Mouse (Mus musculus) cerebellum, postnatal 4 days (tissue): Measurements from ENCODE around the gene Gm15557.
"Not testable (repeated sequence)": the region's sequence is repeated elsewhere in the genome, so short reads cannot be mapped to it uniquely, and the experiment has no call there.

Experiments
- DNase-seq, 2 experiments: peaks; one replicate each; pipeline ENCODE4 v3.0.0; 2022; ENCODE audit warnings: low spot score in 2 of 2, mixed read lengths in 1 of 2

Gm15557 gene

GRCm38 (mm10) chr2:155940681-155941080 is at the start of gene Gm15557:
Gene Gm15557, plus strand, starts transcription at chr2:155940728.
- DNase-seq: no peak

GRCm38 (mm10) chr2:155894307-155895045 is 46.1 kb upstream of the Gm15557 start:
- no peak for DNase-seq

GRCm38 (mm10) chr2:155895046-155895735 is 45.3 kb upstream of the Gm15557 start:
- no peak for DNase-seq

- DNase-seq: peak in 1 of 2 experiments; percentile 39
Observed at GRCm38 (mm10) chr2:155902989-155903631, 37.4 kb upstream of the Gm15557 start.

GRCm38 (mm10) chr2:155903632-155904008 is 36.9 kb upstream of the Gm15557 start:
- DNase-seq: no peak

GRCm38 (mm10) chr2:155914684-155915083 is 25.8 kb upstream of the Gm15557 start:
- DNase-seq: no peak

- no peak for DNase-seq
Observed at GRCm38 (mm10) chr2:155923143-155923542, 17.4 kb upstream of the Gm15557 start.

GRCm38 (mm10) chr2:155925213-155925612 is 15.3 kb upstream of the Gm15557 start:
- not testable (repeated sequence) for DNase-seq

- no peak for DNase-seq
Observed at GRCm38 (mm10) chr2:155928711-155929345, 11.7 kb upstream of the Gm15557 start.

- peak; percentile 82 to 90 for DNase-seq
Observed at GRCm38 (mm10) chr2:155929531-155930442, 10.7 kb upstream of the Gm15557 start, which contains the start of gene Uqcc1. Gene Uqcc1, minus strand, starts transcription at chr2:155930310.

- DNase-seq: no peak
Observed at GRCm38 (mm10) chr2:155939897-155940529, 515 bp upstream of the Gm15557 start.

GRCm38 (mm10) chr2:155941697-155942442 is 1.3 kb downstream of the Gm15557 start:
- no peak for DNase-seq

- DNase-seq: no peak
Observed at GRCm38 (mm10) chr2:155943463-155943862, 2.9 kb downstream of the Gm15557 start.

- no peak for DNase-seq
Observed at GRCm38 (mm10) chr2:155944685-155945084, 4.2 kb downstream of the Gm15557 start.

GRCm38 (mm10) chr2:155945124-155945523 is 4.6 kb downstream of the Gm15557 start, which contains the start of gene Gdf5:
Gene Gdf5, minus strand, starts transcription at chr2:155945367.
- DNase-seq: no peak

- DNase-seq: no peak
Observed at GRCm38 (mm10) chr2:155945580-155945979, 5.1 kb downstream of the Gm15557 start.

GRCm38 (mm10) chr2:155946069-155946468 is 5.5 kb downstream of the Gm15557 start:
- peak; percentile 55 to 76 for DNase-seq

GRCm38 (mm10) chr2:155946499-155946898 is 6.0 kb downstream of the Gm15557 start:
- DNase-seq: no peak

GRCm38 (mm10) chr2:155947390-155948002 is 7.0 kb downstream of the Gm15557 start:
- no peak for DNase-seq
